Mouse (Mus musculus) T-helper 17 cell (primary cell): Measurements from ENCODE around the gene Gm49601.

Experiments
- in situ Hi-C, 2 experiments: fragments of 300-600 bp; cut with MboI, MseI; formaldehyde crosslinking; loops; 1 replicate in 1 of 2; 2 replicates in 1 of 2; pipeline ENCODE4 v1.15.1; 2025; ENCODE audit warnings: high pct_unique_total_duplicates in 2 of 2

The Gm49601 gene

GRCm38 (mm10) chr16:18582426-18583148, 43.6 kb downstream of the Gm49601 start:
- in situ Hi-C loops, result no loop called here

GRCm38 (mm10) chr16:18581623-18582205, 44.5 kb downstream of the Gm49601 start:
- in situ Hi-C loops, result no loop called here

GRCm38 (mm10) chr16:18581050-18581622, 45.1 kb downstream of the Gm49601 start:
- in situ Hi-C loops, result no loop called here

DNA sequence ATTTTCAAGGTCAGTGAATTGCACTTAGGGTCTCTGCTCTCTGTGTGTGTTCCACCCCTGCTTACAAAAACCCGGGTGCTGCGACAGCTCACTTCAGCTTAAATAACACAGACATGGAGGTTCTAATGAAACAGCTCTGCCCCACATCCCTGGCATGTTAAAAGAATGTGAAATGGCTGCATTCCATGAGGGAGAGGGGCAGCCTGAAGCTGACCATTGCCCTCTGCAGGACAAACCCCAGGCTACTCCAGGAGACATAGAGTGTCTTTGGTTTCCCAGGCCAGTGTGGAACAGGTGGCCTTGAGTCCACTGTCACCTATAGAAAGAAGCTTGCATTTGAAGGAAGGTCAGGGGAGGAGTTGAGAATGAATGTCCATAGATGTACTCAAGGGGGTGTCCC, 45.8 kb downstream of the Gm49601 start:
- in situ Hi-C loops, result no loop called here

- in situ Hi-C loops, result no loop called here
Observed at GRCm38 (mm10) chr16:18577599-18578160, 48.5 kb downstream of the Gm49601 start.

DNA sequence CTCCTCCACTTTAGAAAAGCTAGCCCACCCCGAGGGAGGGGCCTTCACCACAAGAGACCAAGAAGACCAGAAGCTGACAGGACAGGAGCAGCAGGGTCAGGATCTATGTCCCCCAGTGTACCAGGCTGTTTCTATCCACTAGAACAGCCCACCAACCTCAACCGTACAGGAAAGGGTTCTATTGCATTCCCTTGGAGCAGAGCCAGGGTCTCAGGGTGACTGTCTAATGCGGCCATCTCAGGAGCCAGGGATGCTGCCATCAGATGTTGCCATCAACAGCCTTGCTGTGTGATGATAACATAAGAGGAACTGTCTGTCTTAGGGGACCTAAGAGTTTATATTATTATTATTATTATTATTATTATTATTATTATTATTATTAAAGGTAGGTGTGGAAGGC, 49.2 kb downstream of the Gm49601 start:
- in situ Hi-C loops, result no loop called here

- in situ Hi-C loops, result no loop called here
Observed at GRCm38 (mm10) chr16:18574196-18574595, 52.0 kb downstream of the Gm49601 start.
